Mouse (Mus musculus): ENCODE results near the gene Nol12. TPM values are rescaled to one million over a fixed set of nuclear protein-coding genes. Genes with fewer than 3 reads are reported as not detected.

The Nol12 gene
- total RNA-seq, 2 experiments from 2014 or later: 46.5 to 47.8 TPM

DNA sequence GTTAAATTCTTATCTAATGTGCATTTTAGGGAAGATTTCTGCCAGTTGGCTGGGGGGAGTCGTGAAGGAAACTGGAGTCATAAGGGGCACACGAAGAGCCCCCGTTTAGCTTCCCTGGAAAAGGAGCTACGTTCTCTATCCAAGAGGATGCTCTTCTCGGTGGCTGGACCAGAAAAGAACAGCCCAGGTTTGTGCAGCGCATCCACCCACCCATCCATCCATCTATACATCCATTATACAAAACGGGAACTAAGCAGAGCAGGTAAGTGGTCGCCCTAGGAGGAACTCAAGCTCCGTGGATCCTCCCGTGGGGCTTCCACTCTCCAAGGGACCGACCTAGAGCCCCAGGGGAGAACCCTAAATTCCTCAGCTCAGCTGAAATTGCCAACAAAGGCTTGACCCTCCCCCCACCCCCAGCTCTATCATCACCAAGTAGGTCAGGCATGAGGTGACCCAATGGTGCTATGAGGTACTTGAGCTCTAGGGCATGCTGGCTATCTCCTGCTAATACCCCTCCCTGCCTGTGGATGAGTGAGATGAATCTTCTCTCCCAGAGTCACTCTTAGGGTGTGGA lies 13.5 kb downstream of the Nol12 start:
- DNase-seq: no peak
- intact Hi-C loops (cut with DNase I): no loop called here

- DNase-seq: no peak
- intact Hi-C loops (cut with DNase I): no loop called here
Measured at GRCm38 (mm10) chr15:78948883-78949282, 14.2 kb downstream of the Nol12 start.

DNA sequence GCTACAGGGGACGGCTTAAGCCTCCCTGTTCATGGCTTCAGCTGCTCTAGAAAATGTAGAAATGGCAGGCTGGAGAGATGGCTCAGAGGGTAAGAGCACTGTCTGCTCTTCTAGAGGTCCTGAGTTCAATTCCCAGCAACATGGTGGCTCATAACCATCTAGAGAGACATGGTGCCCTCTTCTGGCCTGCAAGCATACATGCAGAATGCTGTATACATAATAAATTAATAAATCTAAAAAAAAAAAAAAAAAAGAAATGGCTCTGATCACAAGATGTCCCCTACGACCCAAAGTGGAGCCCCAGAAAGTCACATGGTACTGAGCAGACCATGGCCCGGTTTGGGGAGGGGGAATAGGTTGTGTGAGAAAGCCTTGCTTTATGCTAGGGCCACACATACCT lies 20.9 kb downstream of the Nol12 start:
- intact Hi-C loops (cut with DNase I): no loop called here
- DNase-seq: no peak

DNA sequence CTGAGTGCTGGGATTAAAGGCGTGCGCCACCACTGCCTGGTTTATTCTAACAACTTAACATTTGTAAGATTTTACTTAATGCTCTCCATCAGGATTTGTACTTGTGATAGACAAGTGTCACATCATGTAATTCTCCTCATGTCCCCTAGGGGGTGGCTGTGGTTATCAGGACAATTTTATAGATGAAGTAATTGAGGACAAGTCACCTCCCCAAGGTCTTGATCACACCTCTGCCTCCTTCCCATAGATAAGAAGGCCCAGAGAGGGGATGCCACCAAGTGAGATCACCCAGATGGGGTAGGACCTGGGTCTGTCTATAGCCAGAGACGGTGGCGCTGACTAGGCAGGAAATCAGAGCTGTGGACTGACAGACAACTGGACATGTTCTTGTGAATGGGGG lies 21.6 kb downstream of the Nol12 start:
- intact Hi-C loops (cut with DNase I): no loop called here
- no peak for DNase-seq

GRCm38 (mm10) chr15:78957021-78957420 lies 22.3 kb downstream of the Nol12 start:
- intact Hi-C loops (cut with DNase I): no loop called here
- no peak for DNase-seq

GRCm38 (mm10) chr15:78959537-78959936 lies 24.8 kb downstream of the Nol12 start:
- intact Hi-C loops (cut with DNase I): no loop called here
- no peak for DNase-seq

DNA sequence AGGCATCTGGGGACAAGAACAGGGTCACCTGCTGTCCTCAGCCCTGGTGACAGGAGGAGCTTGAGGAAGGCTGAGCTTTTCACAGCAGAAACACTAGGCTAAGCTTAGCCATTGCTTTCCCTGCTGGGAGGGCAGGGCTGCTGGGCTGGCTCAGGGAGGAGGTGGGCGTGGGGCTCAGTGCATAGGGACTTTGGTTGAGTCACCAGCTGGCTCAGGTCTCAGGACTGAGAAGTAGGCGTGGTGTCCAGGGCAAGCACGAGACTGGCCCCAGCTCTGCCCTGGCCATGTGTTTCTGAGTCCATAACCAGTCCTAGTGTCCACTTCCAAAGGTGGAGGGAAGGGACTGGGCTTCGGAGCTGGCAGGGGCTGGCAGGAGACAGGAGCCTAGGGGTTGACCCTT lies 25.4 kb downstream of the Nol12 start:
- no peak for DNase-seq
- intact Hi-C loops (cut with DNase I): no loop called here

GRCm38 (mm10) chr15:78962885-78963284 lies 28.2 kb downstream of the Nol12 start:
- peak; percentile 79 for DNase-seq

DNA sequence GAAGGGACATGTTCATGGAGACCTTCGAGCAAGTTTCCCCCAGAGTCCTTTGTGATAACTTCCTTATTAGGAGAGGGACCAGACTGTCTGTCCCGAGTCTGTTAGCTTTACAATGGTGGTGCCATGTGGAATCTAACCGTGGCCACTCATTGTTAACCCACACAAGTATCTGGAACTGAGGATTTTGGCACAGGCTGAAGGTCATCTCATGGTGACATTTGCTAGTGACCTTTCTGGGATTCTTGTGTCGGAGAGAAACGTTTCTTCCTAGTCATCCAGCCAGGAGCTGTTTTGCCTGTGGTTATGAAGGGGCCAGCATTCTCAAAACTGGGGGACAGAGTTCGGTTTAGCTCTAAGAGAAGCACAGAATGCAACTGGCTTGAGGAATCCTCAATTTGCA lies 36.9 kb downstream of the Nol12 start:
- intact Hi-C loops (cut with DNase I): no loop called here
- no peak for DNase-seq

More at GRCm38 (mm10) chr15:78962885-78963284, 28.2 kb downstream of the Nol12 start:
- intact Hi-C loops (cut with DNase I): no loop called here

- intact Hi-C loops (cut with DNase I): no loop called here
- DNase-seq: no peak
Measured at GRCm38 (mm10) chr15:78973950-78974349, 39.2 kb downstream of the Nol12 start.

- intact Hi-C loops (cut with DNase I): no loop called here
- DNase-seq: no peak
Measured at GRCm38 (mm10) chr15:78977676-78978159, 43.0 kb downstream of the Nol12 start.

- intact Hi-C loops (cut with DNase I): no loop called here
- DNase-seq: no peak
Measured at GRCm38 (mm10) chr15:78978875-78979274, 44.1 kb downstream of the Nol12 start.

DNA sequence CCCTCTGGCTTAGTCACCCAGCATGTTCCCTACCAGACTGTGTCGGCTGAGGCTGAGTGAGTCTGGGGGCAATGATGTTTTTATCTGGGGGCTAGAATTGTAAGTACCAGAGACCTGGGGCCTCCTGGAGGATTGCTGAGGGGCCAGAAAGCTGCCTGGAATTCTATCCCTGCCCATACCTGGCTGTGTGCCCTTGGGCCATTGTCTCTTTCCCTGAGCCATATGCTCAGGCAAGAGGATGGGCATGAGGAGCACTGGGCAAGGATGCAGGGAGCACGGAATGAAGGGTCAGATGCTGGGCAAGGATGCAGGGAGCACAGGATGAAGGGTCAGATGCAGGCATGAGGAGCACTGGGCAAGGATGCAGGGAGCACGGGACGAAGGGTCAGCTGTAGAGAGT lies 45.4 kb downstream of the Nol12 start:
- intact Hi-C loops (cut with DNase I): no loop called here
- no peak for DNase-seq

DNA sequence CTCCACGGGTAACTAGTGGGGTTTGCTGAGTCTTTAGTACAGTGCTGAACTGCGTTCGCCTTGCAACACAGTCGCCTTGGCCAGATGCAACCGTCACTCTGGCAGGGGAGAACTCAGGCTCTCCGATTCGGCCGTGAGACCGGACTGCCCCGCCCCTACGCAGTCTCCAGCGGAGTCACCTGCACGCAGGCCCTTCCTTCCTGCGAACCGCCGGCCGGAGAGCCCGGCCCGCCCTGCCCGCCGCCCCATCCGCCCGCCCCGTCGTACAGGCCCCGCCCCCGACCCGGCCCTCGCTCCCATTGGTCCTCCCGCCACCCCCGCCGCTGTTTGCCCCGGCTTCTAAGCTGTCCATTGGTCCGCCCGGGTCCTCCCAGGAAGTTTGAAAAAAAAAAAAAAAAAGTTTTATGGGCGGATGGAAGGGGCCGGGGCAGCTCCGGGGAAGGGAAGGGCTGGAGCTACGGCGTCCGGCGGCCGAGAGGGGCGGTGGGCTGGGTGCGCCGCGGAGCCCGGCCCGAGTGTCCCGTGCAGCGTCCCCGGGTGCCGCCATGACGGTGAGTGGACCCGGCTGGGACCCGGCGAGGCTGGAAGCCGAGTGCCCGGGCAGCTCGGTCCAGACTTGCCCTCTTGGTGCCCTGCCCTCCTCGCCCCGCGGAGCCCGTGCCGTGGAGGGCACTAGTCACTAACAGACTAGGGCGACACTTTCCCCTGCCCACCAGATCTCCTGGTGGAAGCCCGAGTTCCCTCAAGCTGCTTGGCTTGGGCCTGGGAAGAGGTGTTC lies 48.1 kb downstream of the Nol12 start:
- DNase-seq: peak; percentile 89
- intact Hi-C loops (cut with DNase I): no loop called here

GRCm38 (mm10) chr15:78983436-78984285 lies 48.9 kb downstream of the Nol12 start:
- peak; percentile 31 for DNase-seq
- intact Hi-C loops (cut with DNase I): no loop called here

GRCm38 (mm10) chr15:78984286-78984778 lies 49.6 kb downstream of the Nol12 start:
- no peak for DNase-seq
- intact Hi-C loops (cut with DNase I): no loop called here

DNA sequence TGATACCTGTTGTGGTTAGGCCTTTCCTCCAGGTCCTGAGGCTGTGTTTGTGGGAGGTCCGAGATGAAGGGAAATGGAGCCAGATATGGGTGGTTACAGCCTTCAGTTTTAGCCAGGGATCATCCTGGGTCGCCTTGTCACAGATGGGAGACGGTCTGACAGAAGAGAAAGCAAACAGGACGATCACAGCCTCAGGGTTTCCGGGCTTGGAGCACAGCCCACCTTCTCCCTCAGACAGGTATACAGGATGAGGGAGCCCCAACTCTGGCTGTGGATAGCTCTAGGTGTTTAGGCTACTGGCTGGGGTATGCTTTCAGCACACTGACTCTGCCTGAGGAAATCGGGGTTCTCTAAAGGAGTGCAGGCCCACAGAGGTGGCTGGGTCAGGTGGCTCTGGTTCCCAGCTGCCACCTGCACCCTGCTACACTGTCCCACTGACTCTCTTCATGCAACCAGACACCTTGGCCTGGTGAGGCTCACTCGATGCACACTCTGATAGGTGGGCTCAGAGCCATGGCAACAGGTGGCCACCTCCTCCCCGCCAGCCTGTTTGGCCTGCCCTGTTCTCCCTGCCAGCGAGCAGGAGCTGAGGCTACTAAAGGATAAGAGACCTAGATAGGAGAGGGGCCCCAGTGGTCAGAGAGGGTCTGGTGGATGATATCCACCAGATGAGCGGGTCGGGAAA lies 51.9 kb downstream of the Nol12 start:
- peak; percentile 65 for DNase-seq
- intact Hi-C loops (cut with DNase I): no loop called here

DNA sequence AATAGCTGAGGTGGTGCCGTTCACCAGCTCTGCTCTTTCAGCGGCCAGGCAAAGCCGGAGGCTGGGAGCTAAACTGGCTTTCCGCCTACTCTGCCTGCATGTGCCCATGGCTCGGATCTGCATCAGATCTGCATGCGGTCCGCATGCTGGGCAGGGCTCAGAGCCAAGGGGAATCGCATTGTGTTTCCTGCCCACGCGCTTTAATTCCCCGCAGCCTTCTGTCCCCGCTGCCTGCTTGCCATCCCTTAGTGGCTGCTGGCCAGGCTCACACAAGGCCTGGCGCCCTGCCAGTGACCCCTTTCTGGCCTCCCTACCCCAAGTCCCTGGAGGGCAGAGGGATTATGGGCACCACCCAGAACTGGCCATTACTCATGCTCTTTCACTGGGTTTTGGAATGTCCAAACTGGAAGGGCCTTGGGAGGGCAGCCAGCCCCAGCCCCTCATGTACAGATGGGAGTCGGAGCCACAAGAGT lies 53.8 kb downstream of the Nol12 start:
- DNase-seq: peak; percentile 97
- intact Hi-C loops (cut with DNase I): no loop called here

DNA sequence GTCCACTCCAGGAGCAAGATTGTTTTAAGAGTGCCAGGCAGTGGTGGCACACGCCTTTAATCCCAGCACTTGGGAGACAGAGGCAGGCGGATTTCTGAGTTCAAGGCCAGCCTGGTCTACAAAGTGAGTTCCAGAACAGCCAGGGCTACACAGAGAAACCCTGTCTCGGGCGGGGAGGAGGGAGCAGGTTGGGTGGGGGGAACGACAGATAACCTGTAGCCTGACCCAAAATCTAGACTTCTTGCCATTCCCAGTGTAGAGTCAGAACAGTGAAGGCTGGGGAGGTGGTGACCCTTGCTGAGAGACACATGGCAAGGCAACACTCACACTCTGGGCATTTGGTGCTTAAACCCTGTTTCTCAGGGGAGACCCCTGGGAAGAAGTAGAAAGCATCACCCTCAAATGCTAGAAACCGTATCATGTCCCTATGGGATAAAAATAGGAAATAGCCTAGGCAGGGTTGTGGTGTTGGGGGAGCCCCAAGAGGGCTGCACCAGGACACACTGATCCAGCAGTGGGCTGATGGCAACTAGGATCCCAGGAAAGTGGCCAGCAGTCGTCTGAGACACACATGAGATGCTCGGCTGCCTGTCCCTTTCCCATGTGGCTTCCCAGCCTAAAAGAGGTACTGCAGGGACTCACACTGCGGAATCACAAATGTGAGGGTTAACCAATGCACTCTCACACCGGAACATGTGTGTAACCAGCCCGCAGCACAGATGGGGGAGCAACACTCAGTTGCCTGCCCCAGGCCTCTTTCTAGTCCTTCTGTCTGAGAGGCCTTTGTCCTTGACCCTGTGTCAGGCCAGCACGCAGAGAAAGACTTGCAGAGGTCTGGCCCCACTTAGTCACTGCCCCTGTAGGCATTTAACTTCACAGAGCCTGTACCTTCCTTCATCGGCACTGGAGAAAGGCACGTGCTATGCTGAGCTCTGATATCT lies 54.7 kb downstream of the Nol12 start:
- intact Hi-C loops (cut with DNase I): no loop called here
- no peak for DNase-seq

DNA sequence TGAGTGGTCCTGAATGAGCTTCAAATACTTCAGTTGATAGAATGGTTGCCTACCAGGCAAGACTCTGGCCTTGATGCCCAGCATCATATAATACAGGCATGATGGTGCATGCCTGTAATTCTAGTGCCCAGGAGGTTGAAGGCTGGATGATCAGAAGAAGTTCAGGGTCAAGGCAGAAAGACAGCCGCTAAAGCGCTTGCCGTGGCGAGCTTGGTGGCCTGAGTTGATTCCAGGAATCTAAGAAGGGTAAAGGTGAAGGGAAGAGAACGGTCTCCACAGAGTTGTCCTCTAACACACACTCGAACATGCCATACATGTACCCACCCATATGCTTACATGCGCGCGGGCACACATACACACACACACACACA lies 55.3 kb downstream of the Nol12 start:
- no peak for DNase-seq
- intact Hi-C loops (cut with DNase I): no loop called here

Data from left cerebral cortex, postnatal 4 days (tissue).